Mouse (Mus musculus) 3T3-L1 (cell line): ENCODE measurements at regions not wholly inside any gene's neighbourhood (a gene's known extent, or its start where the extent isn't known, plus 50 kb on each side); places are given as distances from the start of the nearest gene placed in this dataset.

Experiments used
- DNase-seq: peaks from one replicate; pipeline ENCODE4 v3.0.0-alpha.2; 2015; ENCODE audit warnings: low read depth, low spot score

- no peak for DNase-seq
Measured at GRCm38 (mm10) chr2:47263690-47264089, 1550.2 kb upstream of the Acvr2a start.

GRCm38 (mm10) chr2:47265901-47266300 is 1548.0 kb upstream of the Acvr2a start:
- DNase-seq, result no peak

GRCm38 (mm10) chr2:47295546-47295945 is 1518.4 kb upstream of the Acvr2a start:
- peak; percentile 57 for DNase-seq

GRCm38 (mm10) chr2:47302056-47302455 is 1511.9 kb upstream of the Acvr2a start:
- no peak for DNase-seq

DNA sequence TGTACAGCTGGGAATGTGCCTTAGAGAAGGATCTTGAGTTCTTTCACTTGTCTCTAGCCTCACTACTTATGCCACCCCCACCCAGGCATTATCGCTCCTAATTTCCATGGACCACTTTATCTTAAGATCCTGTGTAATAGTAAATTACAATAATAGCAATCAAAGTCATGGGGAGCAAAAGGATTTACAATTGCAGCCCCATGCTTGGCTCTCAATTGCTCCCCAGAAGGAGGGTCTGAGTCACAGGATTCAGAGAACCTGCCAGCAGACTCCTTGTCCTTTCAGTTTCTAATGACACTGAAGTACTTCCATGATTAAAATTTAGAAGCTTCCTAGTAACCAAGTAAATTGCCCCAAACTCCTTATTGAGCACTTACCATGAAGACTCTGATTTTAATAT is 1483.3 kb upstream of the Acvr2a start:
- DNase-seq, result no peak

GRCm38 (mm10) chr2:47334406-47335113 is 1479.3 kb upstream of the Acvr2a start:
- no peak for DNase-seq

DNA sequence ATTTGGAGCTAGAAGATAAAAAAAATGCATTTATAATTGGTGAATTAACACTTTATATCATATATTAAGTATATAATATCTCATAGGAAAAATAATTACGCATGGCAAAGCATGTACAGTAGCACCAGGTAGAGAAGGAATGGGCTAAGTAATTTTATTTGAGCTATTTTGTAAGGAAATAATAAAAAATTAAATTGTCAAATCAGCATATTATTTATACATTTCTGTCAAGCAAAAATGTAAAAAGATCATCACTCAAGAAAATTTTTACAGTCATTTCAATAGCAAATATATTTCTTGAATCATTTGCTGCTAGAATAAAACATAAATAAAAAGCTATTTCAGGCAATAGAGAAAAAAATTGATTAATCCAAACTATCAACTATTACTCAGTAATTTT is 1450.4 kb upstream of the Acvr2a start:
- DNase-seq, result no peak

- DNase-seq, result peak; percentile 40
Measured at GRCm38 (mm10) chr2:47368296-47368695, 1445.6 kb upstream of the Acvr2a start.
